Mouse (Mus musculus): ENCODE measurements at regions not wholly inside any gene's neighbourhood (a gene's known extent, or its start where the extent isn't known, plus 50 kb on each side); places are given as distances from the start of the nearest gene placed in this dataset.

GRCm38 (mm10) chr6:143440237-143440950, 273.4 kb downstream of the Etnk1 start:
- TF ChIP-seq POLR2A (IDR thresholded peaks at IDR 0.05; ENCODE audit: extremely low read depth, insufficient read depth, low read length) = no peak
- no peak for TF ChIP-seq CTCF (IDR thresholded peaks at IDR 0.05; ENCODE audit: extremely low read depth, insufficient read depth, low read length)

Measured in cortical plate, adult 2 months (tissue).